Mouse (Mus musculus) embryo, embryonic 9.5 days (tissue): ENCODE measurements around the gene Mycl.

Source experiments
- DNase-seq: peaks from one replicate; pipeline ENCODE4 v3.0.0-alpha.2; 2017; ENCODE audit errors: extremely low spot score

Mycl gene

GRCm38 (mm10) chr4:123014501-123015282 is 19.2 kb downstream of the Mycl start:
- no peak for DNase-seq

GRCm38 (mm10) chr4:123016451-123016957 is 21.1 kb downstream of the Mycl start, which contains the start of gene Trit1:
Gene Trit1, plus strand, starts transcription at chr4:123016597.
- peak; percentile 96 for DNase-seq

- DNase-seq, result no peak
Measured at GRCm38 (mm10) chr4:123021591-123021990, 26.1 kb downstream of the Mycl start.

GRCm38 (mm10) chr4:123022896-123023295 is 27.4 kb downstream of the Mycl start:
- no peak for DNase-seq

GRCm38 (mm10) chr4:123025418-123025817 is 30.0 kb downstream of the Mycl start:
- DNase-seq, result no peak

- DNase-seq, result no peak
Measured at GRCm38 (mm10) chr4:123026161-123026560, 30.7 kb downstream of the Mycl start.

GRCm38 (mm10) chr4:123026597-123026996 is 31.1 kb downstream of the Mycl start:
- DNase-seq, result no peak

- no peak for DNase-seq
Measured at GRCm38 (mm10) chr4:123034841-123035240, 39.4 kb downstream of the Mycl start.

GRCm38 (mm10) chr4:123035636-123036035 is 40.2 kb downstream of the Mycl start:
- DNase-seq, result no peak

- no peak for DNase-seq
Measured at GRCm38 (mm10) chr4:123036710-123037109, 41.3 kb downstream of the Mycl start.

- no peak for DNase-seq
Measured at GRCm38 (mm10) chr4:123041131-123041530, 45.7 kb downstream of the Mycl start.

GRCm38 (mm10) chr4:123043858-123044257 is 48.4 kb downstream of the Mycl start:
- no peak for DNase-seq

GRCm38 (mm10) chr4:123044842-123045241 is 49.4 kb downstream of the Mycl start:
- DNase-seq, result no peak

- no peak for DNase-seq
Measured at GRCm38 (mm10) chr4:123046300-123046699, 50.8 kb downstream of the Mycl start.

- no peak for DNase-seq
Measured at GRCm38 (mm10) chr4:123050681-123051211, 55.3 kb downstream of the Mycl start.
